Mouse (Mus musculus) liver, postnatal 0 days (tissue): ENCODE data around the gene Dpf3.

Source experiments
- CTCF ChIP-seq: sonication (generic); IDR thresholded peaks from 2 replicates; pipeline ENCODE4 v1.5.1; 2016; ENCODE audit warnings: antibody characterized with exemption, low read depth
- EP300 ChIP-seq: IDR thresholded peaks from 2 replicates; pipeline ENCODE4 v1.6.1; 2016; ENCODE audit warnings: antibody characterized with exemption, low read depth, mild to moderate bottlenecking

GRCm38 (mm10) chr12:83208841-83209240, 278.7 kb downstream of the Dpf3 start:
- TF ChIP-seq EP300, result no peak
- TF ChIP-seq CTCF, result no peak
